21 mouse cellular contexts compared by ENCODE assay signal in the genomic region with DNA sequence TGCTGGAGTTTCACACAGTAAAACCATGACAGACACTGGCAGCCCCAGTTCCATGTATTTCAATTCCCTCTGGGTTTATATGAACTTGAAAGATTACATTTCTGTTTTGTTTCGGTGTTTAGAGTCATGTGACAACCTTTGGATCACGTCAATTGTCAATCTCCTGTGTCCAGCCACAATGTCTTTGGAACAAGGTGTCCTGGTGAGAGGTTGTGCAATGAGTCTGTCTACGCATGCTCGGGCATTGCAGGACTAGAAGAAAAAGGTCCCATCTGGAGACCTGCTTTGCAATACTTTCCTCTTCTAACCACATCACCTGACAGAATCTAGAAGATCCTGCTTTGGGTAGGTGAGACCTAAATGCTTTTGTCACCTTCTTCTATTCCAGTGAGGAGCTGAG.
DNase-seq lines count a peak whose midpoint lies in the region; ATAC-seq and TF ChIP-seq lines count a peak whose summit lies in the region.
"Had no signal": no experiment of that assay in that cellular context is flagged by ENCODE, and none has a peak within 500 bp of the region (broad histone marks: within the 10 kb centered on the region; RNA-seq: fewer than 3 reads in every experiment).

No protein-coding gene starts in this region.

- H3K4me1 ChIP-seq in liver, postnatal 0 days (ENCODE audit: insufficient read depth): peaks cover 11% of the 10 kb centered on the region; the same call in 1 of the 2 replicates
- H3K4me1 ChIP-seq in liver, embryonic 12.5 days: no peaks in the 10 kb centered on the region
- H3K4me1 ChIP-seq: embryonic facial prominence, embryonic 13.5 days; embryonic facial prominence, embryonic 15.5 days; forebrain, embryonic 13.5 days; forebrain, embryonic 15.5 days had no signal

- peak overlapping the region; percentile 42 for H3K4me2 ChIP-seq in liver, postnatal 0 days (ENCODE audit: low read depth, low read length)
- no peak overlapping the region for H3K4me2 ChIP-seq in liver, embryonic 12.5 days
- H3K4me2 ChIP-seq: embryonic facial prominence, embryonic 13.5 days; embryonic facial prominence, embryonic 15.5 days; forebrain, embryonic 13.5 days; forebrain, embryonic 15.5 days had no signal

- ATAC-seq in liver, postnatal 0 days: peak; percentile 82
- ATAC-seq in liver, embryonic 12.5 days: no peak
- no peak for ATAC-seq in erythroblast, adult 5-6 weeks (replicated peaks; ENCODE audit: low FRiP score, poor library complexity, severe bottlenecking)
- ATAC-seq: CD4-positive, CD25-positive, alpha-beta regulatory T cell, adult 4 months; forebrain, embryonic 13.5 days; forebrain, embryonic 15.5 days; forebrain, postnatal 0 days had no signal

- DNase-seq in adrenal gland, adult 2 months: peak; percentile 25
- no peak for DNase-seq in adrenal gland, postnatal 36 days
- DNase-seq in adrenal gland, postnatal 14 days: peak; percentile 50
- DNase-seq in adrenal gland, postnatal 4 days (ENCODE audit: low spot score in 2 of 2): no peak
- DNase-seq in liver, postnatal 0 days: peak; percentile 57
- DNase-seq: adrenal gland, adult 8-10 months; B cell, adult 2 months; cerebellum, adult 11-12 months; cerebellum, adult 2 months; cerebellum, adult 9-10 months; cerebellum, postnatal 14 days; cerebellum, postnatal 36 days; embryo, embryonic 11 days; forebrain, postnatal 0 days had no signal

- no peaks in the 10 kb centered on the region for H3K9me3 ChIP-seq in liver, postnatal 0 days (ENCODE audit: low read length)
- H3K9me3 ChIP-seq in liver, embryonic 12.5 days (replicated peaks): no peaks in the 10 kb centered on the region
- H3K9me3 ChIP-seq: embryonic facial prominence, embryonic 13.5 days; embryonic facial prominence, embryonic 15.5 days; forebrain, embryonic 13.5 days; forebrain, embryonic 15.5 days had no signal

- no peaks in the 10 kb centered on the region for H3K27me3 ChIP-seq in liver, postnatal 0 days (ENCODE audit: insufficient read depth, low read length)
- 0 out of 2 replicates have a peak, but pooled peaks cover 3% of the 10 kb centered on the region for H3K27me3 ChIP-seq in liver, embryonic 12.5 days (replicated peaks)
- H3K27me3 ChIP-seq: embryonic facial prominence, embryonic 13.5 days; embryonic facial prominence, embryonic 15.5 days; forebrain, embryonic 13.5 days; forebrain, embryonic 15.5 days had no signal

- no peak overlapping the region; the same call in 1 of the 2 replicates for H3K9ac ChIP-seq in liver, postnatal 0 days (replicated peaks)
- no peak overlapping the region for H3K9ac ChIP-seq in liver, embryonic 12.5 days
- H3K9ac ChIP-seq: embryonic facial prominence, embryonic 13.5 days; embryonic facial prominence, embryonic 15.5 days; forebrain, embryonic 13.5 days; forebrain, embryonic 15.5 days; forebrain, postnatal 0 days had no signal

- H3K4me3 ChIP-seq in liver, postnatal 0 days (ENCODE audit: low read depth, low read length): no peak overlapping the region
- no peak overlapping the region for H3K4me3 ChIP-seq in liver, embryonic 12.5 days
- H3K4me3 ChIP-seq: embryonic facial prominence, embryonic 13.5 days; embryonic facial prominence, embryonic 15.5 days; forebrain, embryonic 13.5 days; forebrain, embryonic 15.5 days had no signal

- peak; percentile 85 for TF ChIP-seq EP300 in liver, postnatal 0 days (IDR thresholded peaks at IDR 0.05; ENCODE audit: low read depth)

- no peaks in the 10 kb centered on the region for H3K36me3 ChIP-seq in liver, postnatal 0 days (replicated peaks; ENCODE audit: insufficient read depth, low read length)
- no peaks in the 10 kb centered on the region for H3K36me3 ChIP-seq in liver, embryonic 12.5 days
- H3K36me3 ChIP-seq: embryonic facial prominence, embryonic 13.5 days; embryonic facial prominence, embryonic 15.5 days; forebrain, embryonic 15.5 days had no signal

- no peak for TF ChIP-seq CTCF in liver, postnatal 0 days (IDR thresholded peaks at IDR 0.05; ENCODE audit: low read depth)

- H3K27ac ChIP-seq in liver, postnatal 0 days (ENCODE audit: low read depth): peak overlapping the region; percentile 76
- no peak overlapping the region for H3K27ac ChIP-seq in liver, embryonic 12.5 days
- H3K27ac ChIP-seq: embryonic facial prominence, embryonic 13.5 days; embryonic facial prominence, embryonic 15.5 days; forebrain, embryonic 13.5 days; forebrain, embryonic 15.5 days had no signal

- WGBS in liver, postnatal 0 days (ENCODE audit: insufficient replicate concordance): 52% methylated on average over 4 of the region's 4 CpGs
- 64% methylated on average over 4 of the region's 4 CpGs for WGBS in liver, embryonic 12.5 days (ENCODE audit: insufficient replicate concordance)

Comparison
In these comparisons a context has a peak if more than half of its experiments do, and no peak if none do; other contexts are left out.
1. DNase-seq: peak in adrenal gland, adult 2 months (single experiment), adrenal gland, postnatal 14 days (single experiment) and liver, postnatal 0 days (single experiment); none in adrenal gland, postnatal 36 days (0 of 2) and adrenal gland, postnatal 4 days (0 of 2).